Comparison of ENCODE assay signal across 8 mouse cellular contexts in genomic region chr10:69371441-69371840, GRCm38 (mm10). TPM values are rescaled to one million over a fixed set of nuclear protein-coding genes. Genes with fewer than 3 reads are reported as not detected.
A peak's percentile ranks its signal among the peaks of the same experiment; 100 is the strongest.
DNase-seq lines count a peak whose midpoint lies in the region; ATAC-seq and TF ChIP-seq lines count a peak whose summit lies in the region.

No protein-coding gene starts in this region.

- no peaks in the 10 kb centered on the region for H3K36me3 ChIP-seq in hindbrain, embryonic 10.5 days
- H3K36me3 ChIP-seq in hindbrain, embryonic 12.5 days = no peaks in the 10 kb centered on the region
- H3K36me3 ChIP-seq in liver, adult 2 months (ENCODE audit: control insufficient read depth, insufficient read depth, low read length) = no peaks in the 10 kb centered on the region

- no peak overlapping the region for H3K4me3 ChIP-seq in hindbrain, embryonic 10.5 days
- no peak overlapping the region for H3K4me3 ChIP-seq in hindbrain, embryonic 12.5 days
- no peak overlapping the region for H3K4me3 ChIP-seq in liver, adult 2 months (ENCODE audit: insufficient read depth, low read depth, low read length)

- DNase-seq in hindbrain, embryonic 10.5 days (ENCODE audit: low spot score) = peak; percentile 58
- DNase-seq in urinary bladder, postnatal 14 days (ENCODE audit: low spot score) = peak; percentile 29
- DNase-seq in urinary bladder, postnatal 4 days (ENCODE audit: low spot score in 2 of 2) = no peak
- peak; percentile 79 for DNase-seq in embryo, embryonic 10.5 days (ENCODE audit: low spot score)
- no peak for DNase-seq in liver, adult 2 months (ENCODE audit: extremely low read depth, low read depth, low spot score)
- peak; percentile 66 for DNase-seq in right cerebral cortex, postnatal 4 days
- DNase-seq in gastrocnemius, postnatal 36 days = no peak

- H3K4me1 ChIP-seq in hindbrain, embryonic 10.5 days (replicated peaks) = no peaks in the 10 kb centered on the region; the same call in 1 of the 2 replicates
- H3K4me1 ChIP-seq in hindbrain, embryonic 12.5 days = no peaks in the 10 kb centered on the region
- no peaks in the 10 kb centered on the region for H3K4me1 ChIP-seq in liver, adult 2 months (ENCODE audit: control insufficient read depth, insufficient read depth, low read length)

- no peaks in the 10 kb centered on the region for H3K27me3 ChIP-seq in hindbrain, embryonic 10.5 days (ENCODE audit: insufficient read depth, poor library complexity, severe bottlenecking)
- H3K27me3 ChIP-seq in hindbrain, embryonic 12.5 days = no peaks in the 10 kb centered on the region
- no peaks in the 10 kb centered on the region for H3K27me3 ChIP-seq in liver, adult 2 months (ENCODE audit: control insufficient read depth, insufficient read depth, low read length)

- H3K4me2 ChIP-seq in hindbrain, embryonic 12.5 days (replicated peaks) = no peak overlapping the region

- WGBS in hindbrain, embryonic 10.5 days = 19% methylated on average over 10 of the region's 10 CpGs
- 16% methylated on average over 10 of the region's 10 CpGs for WGBS in hindbrain, embryonic 12.5 days
- WGBS in liver, adult 2 months = 16% methylated on average over 10 of the region's 10 CpGs

- no peak overlapping the region for H3K9ac ChIP-seq in hindbrain, embryonic 12.5 days
- no peak overlapping the region for H3K9ac ChIP-seq in liver, adult 2 months (ENCODE audit: low read depth, low read length)

- H3K27ac ChIP-seq in hindbrain, embryonic 10.5 days = no peak overlapping the region
- H3K27ac ChIP-seq in hindbrain, embryonic 12.5 days = no peak overlapping the region
- no peak overlapping the region for H3K27ac ChIP-seq in liver, adult 2 months (replicated peaks; ENCODE audit: insufficient read depth, low read depth, low read length)

- no peak for TF ChIP-seq POLR2A in liver, adult 2 months (IDR thresholded peaks at IDR 0.05; ENCODE audit: extremely low read depth, insufficient read depth, low read length)

- H3K9me3 ChIP-seq in hindbrain, embryonic 10.5 days = no peaks in the 10 kb centered on the region
- H3K9me3 ChIP-seq in hindbrain, embryonic 12.5 days (replicated peaks) = no peaks in the 10 kb centered on the region

- intact Hi-C loops in gastrocnemius, postnatal 36 days (cut with DNase I) = no loop called here

- no peak for ATAC-seq in hindbrain, embryonic 12.5 days (ENCODE audit: low FRiP score)

- H3K79me2 ChIP-seq in liver, adult 2 months (ENCODE audit: control insufficient read depth, insufficient read depth, low read length) = no peaks in the 10 kb centered on the region

- TF ChIP-seq CTCF in liver, adult 2 months (IDR thresholded peaks at IDR 0.05; ENCODE audit: low read depth, low read length) = peak; percentile 80

RNA-seq across cellular contexts. Expression of gene Cdk1, which starts 18.7 kb away (rescaled TPM):
- polyA plus RNA-seq in hindbrain, embryonic 10.5 days (2016; fragmentation: Nextera tagmentation; extraction: Ambion mirVana) = 410 and 491 TPM in 2 replicates
- 210 and 220 TPM in 2 replicates for polyA plus RNA-seq in hindbrain, embryonic 12.5 days (2016; fragmentation: Nextera tagmentation; extraction: Ambion mirVana)
- 4.9 and 10.7 TPM in 2 replicates for total RNA-seq in liver, adult 2 months (2014; rRNA removed)
- 1.8 and 2.6 TPM in 2 replicates for polyA plus RNA-seq in liver, adult 2 months (2012; rRNA removed)
- total RNA-seq in gastrocnemius, postnatal 36 days (2021) = 1 to 10 TPM in 1 of 2 experiments, under 1 TPM in 1; 0.86 to 1.6 TPM

RNA-seq across cellular contexts. Expression of gene Ank3, which starts 27.1 kb away (rescaled TPM):
- polyA plus RNA-seq in hindbrain, embryonic 10.5 days (2016; fragmentation: Nextera tagmentation; extraction: Ambion mirVana) = 37.8 and 44.7 TPM in 2 replicates
- polyA plus RNA-seq in hindbrain, embryonic 12.5 days (2016; fragmentation: Nextera tagmentation; extraction: Ambion mirVana) = 91.0 and 110 TPM in 2 replicates
- 31.0 and 37.5 TPM in 2 replicates for total RNA-seq in liver, adult 2 months (2014; rRNA removed)
- 2.9 and 3.1 TPM in 2 replicates for polyA plus RNA-seq in liver, adult 2 months (2012; rRNA removed)
- 100 to 1,000 TPM in 1 of 2 experiments, 10 to 100 TPM in 1; 84.5 to 114 TPM for total RNA-seq in gastrocnemius, postnatal 36 days (2021)

Comparison
In these comparisons a context has a peak if more than half of its experiments do, and no peak if none do; other contexts are left out.
1. DNase-seq: peak in hindbrain, embryonic 10.5 days (single experiment), urinary bladder, postnatal 14 days (single experiment), embryo, embryonic 10.5 days (single experiment) and right cerebral cortex, postnatal 4 days (single experiment); none in urinary bladder, postnatal 4 days (0 of 2), liver, adult 2 months (single experiment) and gastrocnemius, postnatal 36 days (0 of 2).
2. RNA of gene Cdk1, which starts 18.7 kb away (polyA plus RNA-seq): 410 to 491 TPM in hindbrain, embryonic 10.5 days and 210 to 220 TPM in hindbrain, embryonic 12.5 days; 1.8 to 2.6 TPM in liver, adult 2 months; every median in the first group is over 10 times any median in the second.